Mouse (Mus musculus) kidney, adult 8-10 months (tissue): ENCODE measurements around the gene Rbck1.

ENCODE experiments used
- DNase-seq, 2 experiments: peaks; one replicate each; pipeline ENCODE4 v3.0.0; 2022

The Rbck1 gene

GRCm38 (mm10) chr2:152343329-152344213, 11.1 kb upstream of the Rbck1 start, which contains the start of gene Trib3:
Trib3 (minus strand) TSS chr2:152344032.
- peak; percentile 63 to 65 for DNase-seq

GRCm38 (mm10) chr2:152339631-152340179, 7.3 kb upstream of the Rbck1 start:
- DNase-seq = no peak

- no peak for DNase-seq
Measured at GRCm38 (mm10) chr2:152338319-152338718, 5.9 kb upstream of the Rbck1 start.

GRCm38 (mm10) chr2:152337591-152338212, 5.2 kb upstream of the Rbck1 start:
- peak in 1 of 2 experiments; percentile 19 for DNase-seq

GRCm38 (mm10) chr2:152336856-152337255, 4.4 kb upstream of the Rbck1 start:
- DNase-seq = peak; percentile 21 to 34

- no peak for DNase-seq
Measured at GRCm38 (mm10) chr2:152335289-152335820, 2.9 kb upstream of the Rbck1 start.

GRCm38 (mm10) chr2:152333345-152334006, 1.0 kb upstream of the Rbck1 start:
- DNase-seq = no peak

- no peak for DNase-seq
Measured at GRCm38 (mm10) chr2:152330858-152331423, 1.5 kb downstream of the Rbck1 start.

- no peak for DNase-seq
Measured at GRCm38 (mm10) chr2:152327980-152328379, 4.5 kb downstream of the Rbck1 start.

- no peak for DNase-seq
Measured at GRCm38 (mm10) chr2:152326654-152327053, 5.8 kb downstream of the Rbck1 start.

GRCm38 (mm10) chr2:152326157-152326556, 6.3 kb downstream of the Rbck1 start:
- DNase-seq = no peak

GRCm38 (mm10) chr2:152324842-152325241, 7.6 kb downstream of the Rbck1 start:
- no peak for DNase-seq

- DNase-seq = no peak
Measured at GRCm38 (mm10) chr2:152323971-152324370, 8.5 kb downstream of the Rbck1 start.

- no peak for DNase-seq
Measured at GRCm38 (mm10) chr2:152322198-152322597, 10.3 kb downstream of the Rbck1 start.

- no peak for DNase-seq
Measured at GRCm38 (mm10) chr2:152321558-152321957, 10.9 kb downstream of the Rbck1 start.

- no peak for DNase-seq
Measured at GRCm38 (mm10) chr2:152317054-152317453, 15.4 kb downstream of the Rbck1 start.

- no peak for DNase-seq
Measured at GRCm38 (mm10) chr2:152313926-152314325, 18.5 kb downstream of the Rbck1 start.

GRCm38 (mm10) chr2:152312996-152313395, 19.5 kb downstream of the Rbck1 start:
- no peak for DNase-seq

GRCm38 (mm10) chr2:152307186-152307585, 25.3 kb downstream of the Rbck1 start:
- no peak for DNase-seq

GRCm38 (mm10) chr2:152305480-152305879, 27.0 kb downstream of the Rbck1 start:
- DNase-seq = no peak

- DNase-seq = no peak
Measured at GRCm38 (mm10) chr2:152303781-152304180, 28.7 kb downstream of the Rbck1 start.

- DNase-seq = no peak
Measured at GRCm38 (mm10) chr2:152302862-152303261, 29.6 kb downstream of the Rbck1 start.

- DNase-seq = no peak
Measured at GRCm38 (mm10) chr2:152294541-152294940, 37.9 kb downstream of the Rbck1 start.
